Mouse (Mus musculus) forebrain, embryonic 12.5 days (tissue): ENCODE measurements around the gene Ppa2. TPM values are rescaled to one million over a fixed set of nuclear protein-coding genes. Genes with fewer than 3 reads are reported as not detected.

Experiments
- ATAC-seq: fragments of 200-750 bp; cut with Nextera tagmentation; 2 replicates; pipeline ENCODE4 v1.8.0; 2017; ENCODE audit warnings: moderate TSS enrichment; ENCODE audit not compliant: low FRiP score
- H3K27ac ChIP-seq: fragments of 300-500 bp; sonication (generic); 2 replicates; pipeline ENCODE4 v1.5.1; 2016; ENCODE audit warnings: mild to moderate bottlenecking
- H3K27me3 ChIP-seq: fragments of 300-500 bp; sonication (generic); 2 replicates; pipeline ENCODE4 v1.6.1; 2016; ENCODE audit warnings: mild to moderate bottlenecking
- H3K36me3 ChIP-seq: fragments of 300-500 bp; sonication (generic); replicated peaks from 2 replicates; pipeline ENCODE4 v1.6.1; 2016; ENCODE audit warnings: mild to moderate bottlenecking
- H3K4me1 ChIP-seq: fragments of 300-500 bp; sonication (generic); 2 replicates; pipeline ENCODE4 v1.6.1; 2016
- H3K4me2 ChIP-seq: fragments of 300-500 bp; sonication (generic); 2 replicates; pipeline ENCODE4 v1.6.1; 2016; ENCODE audit warnings: mild to moderate bottlenecking, moderate library complexity
- H3K4me3 ChIP-seq: fragments of 300-500 bp; sonication (generic); replicated peaks from 2 replicates; pipeline ENCODE4 v1.5.1; 2016; ENCODE audit warnings: mild to moderate bottlenecking
- H3K9ac ChIP-seq: fragments of 300-500 bp; sonication (generic); 2 replicates; pipeline ENCODE4 v1.6.1; 2016; ENCODE audit warnings: mild to moderate bottlenecking
- H3K9me3 ChIP-seq: fragments of 300-500 bp; sonication (generic); 2 replicates; pipeline ENCODE4 v1.6.1; 2016
- WGBS: fragments of 180-500 bp; shearing (Covaris S2); methylation state at CpG from one replicate; pipeline ENCODE4 v1.1.7; 2016; 5-methylcytosine and 5-hydroxymethylcytosine counted together
- polyA plus RNA-seq: library from polyadenylated mRNA; unstranded; fragments of >200 nt; fragmentation: Nextera tagmentation; extraction: Ambion mirVana; gene quantifications from 2 replicates; pipeline ENCODE4 v1.2.1, GENCODE M21; 2016

Gene Ppa2
- polyA plus RNA-seq, 1 experiment from 2014 or later, result 76.3 TPM

- no peaks in the 10 kb centered on the region for H3K9me3 ChIP-seq
- no peak overlapping the region for H3K27ac ChIP-seq
- no peak overlapping the region for H3K4me3 ChIP-seq
- WGBS, result 85% methylated on average over 4 of the region's 4 CpGs
- no peak overlapping the region for H3K9ac ChIP-seq
- no peak overlapping the region for H3K4me2 ChIP-seq
- no peaks in the 10 kb centered on the region for H3K36me3 ChIP-seq
- no peaks in the 10 kb centered on the region for H3K4me1 ChIP-seq
- no peaks in the 10 kb centered on the region for H3K27me3 ChIP-seq
- ATAC-seq, result no peak
Observed at GRCm38 (mm10) chr3:133411123-133411675, 101.3 kb downstream of the Ppa2 start.

GRCm38 (mm10) chr3:133411768-133412167 is 101.9 kb downstream of the Ppa2 start:
- H3K4me3 ChIP-seq, result no peak overlapping the region
- no peak overlapping the region for H3K9ac ChIP-seq
- no peaks in the 10 kb centered on the region for H3K9me3 ChIP-seq
- no peaks in the 10 kb centered on the region for H3K36me3 ChIP-seq
- H3K27ac ChIP-seq, result no peak overlapping the region
- no peak overlapping the region for H3K4me2 ChIP-seq
- 92% methylated on average over 8 of the region's 8 CpGs for WGBS
- no peaks in the 10 kb centered on the region for H3K27me3 ChIP-seq
- no peaks in the 10 kb centered on the region for H3K4me1 ChIP-seq
- ATAC-seq, result no peak

- Histone ChIP-seq H3K27me3 (no peaks in the 10 kb centered on the region), H3K4me1 (no peaks in the 10 kb centered on the region), H3K9me3 (no peaks in the 10 kb centered on the region), H3K4me3 (no peak overlapping the region), H3K27ac (no peak overlapping the region), H3K9ac (no peak overlapping the region), H3K36me3 (no peaks in the 10 kb centered on the region), H3K4me2 (no peak overlapping the region)
- ATAC-seq, result no peak
- 91% methylated on average over 4 of the region's 4 CpGs for WGBS
Observed at GRCm38 (mm10) chr3:133414747-133415146, 104.8 kb downstream of the Ppa2 start.

- H3K36me3 ChIP-seq, result no peaks in the 10 kb centered on the region
- H3K4me3 ChIP-seq, result no peak overlapping the region
- no peak overlapping the region for H3K9ac ChIP-seq
- H3K4me2 ChIP-seq, result no peak overlapping the region
- no peaks in the 10 kb centered on the region for H3K9me3 ChIP-seq
- no peaks in the 10 kb centered on the region for H3K4me1 ChIP-seq
- ATAC-seq, result no peak
- no peaks in the 10 kb centered on the region for H3K27me3 ChIP-seq
- no peak overlapping the region for H3K27ac ChIP-seq
Observed at GRCm38 (mm10) chr3:133423073-133423472, 113.2 kb downstream of the Ppa2 start.

Other genes starting within 250 kb of the Ppa2 start
- 24.3 and 26.3 TPM in 2 replicates for gene Ints12, start 218.3 kb upstream of the Ppa2 start, polyA plus RNA-seq
- 8.5 and 10.5 TPM in 2 replicates for gene Gstcd, start 218.1 kb upstream of the Ppa2 start, polyA plus RNA-seq
- 0.09 and 0.10 TPM in 2 replicates for gene Arhgef38, start 75.2 kb upstream of the Ppa2 start, polyA plus RNA-seq
- 23.7 and 25.1 TPM in 2 replicates for gene Tet2, start 235.0 kb downstream of the Ppa2 start, polyA plus RNA-seq